Mouse (Mus musculus): Measurements from ENCODE around the gene Ndel1. TPM values are rescaled to one million over a fixed set of nuclear protein-coding genes. Genes with fewer than 3 reads are reported as not detected.

Ndel1 gene
- polyA plus RNA-seq, 1 experiment from 2014 or later, result 69.5 TPM

GRCm38 (mm10) chr11:68874841-68875240 lies 3.2 kb upstream of the Ndel1 start:
- no peak overlapping the region for H3K9ac ChIP-seq (replicated peaks)
- no peak for ATAC-seq (ENCODE audit: insufficient number of reproducible peaks, insufficient read depth, low FRiP score, low TSS enrichment, low read depth)
- H3K4me2 ChIP-seq, result no peak overlapping the region
- no peak overlapping the region for H3K27ac ChIP-seq
- H3K9me3 ChIP-seq, result no peaks in the 10 kb centered on the region
- 0% methylated on average over 2 of the region's 2 CpGs for WGBS
- peaks cover 4% of the 10 kb centered on the region; the same call in 1 of the 2 replicates for H3K4me1 ChIP-seq (replicated peaks)
- no peaks in the 10 kb centered on the region for H3K36me3 ChIP-seq
- H3K27me3 ChIP-seq, result no peaks in the 10 kb centered on the region
- no peak overlapping the region for H3K4me3 ChIP-seq (replicated peaks)

GRCm38 (mm10) chr11:68871277-68871676 lies 381 bp downstream of the Ndel1 start:
- Histone ChIP-seq H3K9ac (replicated peaks) (no peak overlapping the region), H3K27me3 (no peaks in the 10 kb centered on the region), H3K4me1 (replicated peaks) (peaks cover 4% of the 10 kb centered on the region; the same call in 1 of the 2 replicates), H3K9me3 (no peaks in the 10 kb centered on the region), H3K4me3 (replicated peaks) (no peak overlapping the region), H3K27ac (no peak overlapping the region), H3K36me3 (no peaks in the 10 kb centered on the region), H3K4me2 (no peak overlapping the region)
- no peak for ATAC-seq (ENCODE audit: insufficient number of reproducible peaks, insufficient read depth, low FRiP score, low TSS enrichment, low read depth)
- WGBS, result 88% methylated on average over 9 of the region's 9 CpGs

- no peak overlapping the region for H3K9ac ChIP-seq (replicated peaks)
- H3K9me3 ChIP-seq, result no peaks in the 10 kb centered on the region
- WGBS, result 64% methylated on average over 9 of the region's 9 CpGs
- H3K4me2 ChIP-seq, result no peak overlapping the region
- H3K4me3 ChIP-seq (replicated peaks), result no peak overlapping the region
- H3K27ac ChIP-seq, result no peak overlapping the region
- H3K36me3 ChIP-seq, result no peaks in the 10 kb centered on the region
- ATAC-seq (ENCODE audit: insufficient number of reproducible peaks, insufficient read depth, low FRiP score, low TSS enrichment, low read depth), result no peak
- H3K4me1 ChIP-seq (replicated peaks), result no peaks in the 10 kb centered on the region
- no peaks in the 10 kb centered on the region for H3K27me3 ChIP-seq
Observed at GRCm38 (mm10) chr11:68864544-68865189, 7.0 kb downstream of the Ndel1 start.

- 67% methylated on average over 4 of the region's 4 CpGs for WGBS
- no peak overlapping the region for H3K27ac ChIP-seq
- H3K4me1 ChIP-seq (replicated peaks), result no peaks in the 10 kb centered on the region
- no peaks in the 10 kb centered on the region for H3K9me3 ChIP-seq
- no peak overlapping the region for H3K4me2 ChIP-seq
- H3K9ac ChIP-seq (replicated peaks), result no peak overlapping the region
- no peak overlapping the region for H3K4me3 ChIP-seq (replicated peaks)
- ATAC-seq (ENCODE audit: insufficient number of reproducible peaks, insufficient read depth, low FRiP score, low TSS enrichment, low read depth), result no peak
- H3K27me3 ChIP-seq, result 0 out of 2 replicates have a peak, but pooled peaks cover 4% of the 10 kb centered on the region
- no peaks in the 10 kb centered on the region for H3K36me3 ChIP-seq
Observed at GRCm38 (mm10) chr11:68863631-68864091, 8.0 kb downstream of the Ndel1 start.

GRCm38 (mm10) chr11:68862260-68862659 lies 9.4 kb downstream of the Ndel1 start:
- 75% methylated on average over 2 of the region's 2 CpGs for WGBS

GRCm38 (mm10) chr11:68859943-68860593 lies 11.6 kb downstream of the Ndel1 start:
- Histone ChIP-seq H3K4me3 (replicated peaks) (no peak overlapping the region), H3K27ac (no peak overlapping the region), H3K4me2 (no peak overlapping the region), H3K9ac (replicated peaks) (no peak overlapping the region), H3K9me3 (no peaks in the 10 kb centered on the region), H3K27me3 (0 out of 2 replicates have a peak, but pooled peaks cover 9% of the 10 kb centered on the region), H3K36me3 (no peaks in the 10 kb centered on the region), H3K4me1 (replicated peaks) (no peaks in the 10 kb centered on the region)
- ATAC-seq (ENCODE audit: insufficient number of reproducible peaks, insufficient read depth, low FRiP score, low TSS enrichment, low read depth), result no peak
- 78% methylated on average over 8 of the region's 8 CpGs for WGBS

More at GRCm38 (mm10) chr11:68862260-68862659, 9.4 kb downstream of the Ndel1 start:
- Histone ChIP-seq H3K27me3 (0 out of 2 replicates have a peak, but pooled peaks cover 5% of the 10 kb centered on the region), H3K36me3 (no peaks in the 10 kb centered on the region), H3K4me2 (no peak overlapping the region), H3K9me3 (no peaks in the 10 kb centered on the region), H3K4me1 (replicated peaks) (no peaks in the 10 kb centered on the region), H3K9ac (replicated peaks) (no peak overlapping the region), H3K4me3 (replicated peaks) (no peak overlapping the region), H3K27ac (no peak overlapping the region)
- no peak for ATAC-seq (ENCODE audit: insufficient number of reproducible peaks, insufficient read depth, low FRiP score, low TSS enrichment, low read depth)

- H3K4me1 ChIP-seq (replicated peaks), result peaks cover 8% of the 10 kb centered on the region
- ATAC-seq (ENCODE audit: insufficient number of reproducible peaks, insufficient read depth, low FRiP score, low TSS enrichment, low read depth), result no peak
- H3K4me2 ChIP-seq, result no peak overlapping the region
- H3K36me3 ChIP-seq, result no peaks in the 10 kb centered on the region
- no peak overlapping the region for H3K9ac ChIP-seq (replicated peaks)
- H3K27ac ChIP-seq, result no peak overlapping the region
- no peaks in the 10 kb centered on the region for H3K9me3 ChIP-seq
- 81% methylated on average over 3 of the region's 3 CpGs for WGBS
- H3K4me3 ChIP-seq (replicated peaks), result no peak overlapping the region
- 0 out of 2 replicates have a peak, but pooled peaks cover 9% of the 10 kb centered on the region for H3K27me3 ChIP-seq
Observed at GRCm38 (mm10) chr11:68857329-68857728, 14.3 kb downstream of the Ndel1 start.

GRCm38 (mm10) chr11:68854621-68855020 lies 17.0 kb downstream of the Ndel1 start:
- WGBS, result 94% methylated on average over 3 of the region's 3 CpGs
- H3K4me2 ChIP-seq, result 0 out of 2 replicates have a peak overlapping the region, but pooled peaks have one; percentile 65
- peaks cover 23% of the 10 kb centered on the region for H3K4me1 ChIP-seq (replicated peaks)
- no peak overlapping the region for H3K4me3 ChIP-seq (replicated peaks)
- 0 out of 2 replicates have a peak, but pooled peaks cover 9% of the 10 kb centered on the region for H3K27me3 ChIP-seq
- no peak for ATAC-seq (ENCODE audit: insufficient number of reproducible peaks, insufficient read depth, low FRiP score, low TSS enrichment, low read depth)
- no peaks in the 10 kb centered on the region for H3K9me3 ChIP-seq
- H3K36me3 ChIP-seq, result no peaks in the 10 kb centered on the region
- no peak overlapping the region for H3K27ac ChIP-seq
- no peak overlapping the region for H3K9ac ChIP-seq (replicated peaks)

- Histone ChIP-seq H3K4me2 (peak overlapping the region; percentile 65), H3K4me3 (replicated peaks) (peak overlapping the region; percentile 91), H3K9me3 (no peaks in the 10 kb centered on the region), H3K9ac (replicated peaks) (peak overlapping the region; percentile 48), H3K36me3 (no peaks in the 10 kb centered on the region), H3K27me3 (0 out of 2 replicates have a peak, but pooled peaks cover 6% of the 10 kb centered on the region), H3K4me1 (replicated peaks) (peaks cover 23% of the 10 kb centered on the region), H3K27ac (peak overlapping the region; percentile 41)
- ATAC-seq (ENCODE audit: insufficient number of reproducible peaks, insufficient read depth, low FRiP score, low TSS enrichment, low read depth), result no peak
- 38% methylated on average over 14 of the region's 14 CpGs for WGBS
Observed at GRCm38 (mm10) chr11:68853611-68854401, 17.9 kb downstream of the Ndel1 start.

GRCm38 (mm10) chr11:68852932-68853409 lies 18.7 kb downstream of the Ndel1 start:
- H3K27me3 ChIP-seq, result 0 out of 2 replicates have a peak, but pooled peaks cover 4% of the 10 kb centered on the region
- H3K4me2 ChIP-seq, result peak overlapping the region; percentile 65
- ATAC-seq (ENCODE audit: insufficient number of reproducible peaks, insufficient read depth, low FRiP score, low TSS enrichment, low read depth), result peak; percentile 99
- peak overlapping the region; percentile 97 for H3K27ac ChIP-seq
- no peaks in the 10 kb centered on the region for H3K9me3 ChIP-seq
- peak overlapping the region; percentile 91 for H3K4me3 ChIP-seq (replicated peaks)
- H3K9ac ChIP-seq (replicated peaks), result peak overlapping the region; percentile 92
- no peaks in the 10 kb centered on the region for H3K36me3 ChIP-seq
- under 1% methylated on average over 42 of the region's 42 CpGs for WGBS
- peaks cover 23% of the 10 kb centered on the region for H3K4me1 ChIP-seq (replicated peaks)

Measured in limb, embryonic 12.5 days (tissue).